Mouse (Mus musculus) heart, embryonic 14.5 days (tissue): ENCODE results near the gene Col5a2. TPM values are rescaled to one million over a fixed set of nuclear protein-coding genes. Genes with fewer than 3 reads are reported as not detected.
"Not testable (repeated sequence)": the region's sequence is repeated elsewhere in the genome, so short reads cannot be mapped to it uniquely, and the experiment has no call there.

Source experiments
- ATAC-seq: fragments of 200-750 bp; cut with Nextera tagmentation; 2 replicates; pipeline ENCODE4 v1.8.0; 2017; ENCODE audit warnings: low read depth, moderate TSS enrichment; ENCODE audit not compliant: insufficient number of reproducible peaks, insufficient read depth, low FRiP score
- H3K27ac ChIP-seq, 2 experiments: fragments of 200-500 bp in 1 of 2; fragments of 300-500 bp in 1 of 2; sonication (generic) in 1 of 2; replicated peaks in 1 of 2; 2 replicates each; pipeline ENCODE4 v1.5.1; 2012 to 2014; ENCODE audit warnings: low read depth in 2 of 2, low read length in 2 of 2, control low read depth in 1 of 2, mild to moderate bottlenecking in 1 of 2, mixed read lengths in 1 of 2; ENCODE audit not compliant: control insufficient read depth in 1 of 2, insufficient read depth in 1 of 2
- H3K27me3 ChIP-seq: fragments of 300-500 bp; sonication (generic); 2 replicates; pipeline ENCODE4 v1.6.1; 2014; ENCODE audit warnings: mild to moderate bottlenecking, low read length, control low read depth; ENCODE audit not compliant: control insufficient read depth, insufficient read depth
- H3K36me3 ChIP-seq: fragments of 300-500 bp; sonication (generic); 2 replicates; pipeline ENCODE4 v1.6.1; 2014; ENCODE audit warnings: mild to moderate bottlenecking, control low read depth, low read length, mixed read lengths; ENCODE audit not compliant: control insufficient read depth, insufficient read depth
- H3K4me1 ChIP-seq, 2 experiments: fragments of 200-500 bp in 1 of 2; fragments of 300-500 bp in 1 of 2; sonication (generic) in 1 of 2; 2 replicates each; pipeline ENCODE4 v1.6.1; 2012 to 2014; ENCODE audit warnings: low read length in 2 of 2, control low read depth in 1 of 2, mixed read lengths in 1 of 2; ENCODE audit not compliant: control insufficient read depth in 2 of 2, insufficient read depth in 2 of 2
- H3K4me2 ChIP-seq: fragments of 300-500 bp; sonication (generic); 2 replicates; pipeline ENCODE4 v1.6.1; 2014; ENCODE audit warnings: mild to moderate bottlenecking, low read length
- H3K4me3 ChIP-seq, 2 experiments: fragments of 200-500 bp in 1 of 2; fragments of 300-500 bp in 1 of 2; sonication (generic) in 1 of 2; 2 replicates each; pipeline ENCODE4 v1.5.1; 2012 to 2014; ENCODE audit warnings: low read length in 2 of 2, mild to moderate bottlenecking in 2 of 2, control low read depth in 1 of 2, low read depth in 1 of 2, moderate library complexity in 1 of 2; ENCODE audit not compliant: control insufficient read depth in 1 of 2, insufficient read depth in 1 of 2
- H3K9ac ChIP-seq: fragments of 300-500 bp; sonication (generic); 2 replicates; pipeline ENCODE4 v1.6.1; 2014; ENCODE audit warnings: mild to moderate bottlenecking, low read length
- H3K9me3 ChIP-seq: fragments of 300-500 bp; sonication (generic); 2 replicates; pipeline ENCODE4 v1.6.1; 2016; ENCODE audit warnings: low read length, control low read depth; ENCODE audit not compliant: control insufficient read depth
- WGBS: fragments of 180-500 bp; shearing (Covaris S2); extraction: QIAGEN DNeasy Blood & Tissue Kit; methylation state at CpG from one replicate; pipeline ENCODE4 v1.1.7; 2014; 5-methylcytosine and 5-hydroxymethylcytosine counted together
- polyA plus RNA-seq: library from polyadenylated mRNA; unstranded; fragments of >200 nt; fragmentation: Nextera tagmentation; extraction: Ambion mirVana; gene quantifications from 2 replicates; pipeline ENCODE4 v1.2.1, GENCODE M21; 2014

Col5a2 gene
- polyA plus RNA-seq, 1 experiment from 2014 or later = 55.7 TPM

DNA sequence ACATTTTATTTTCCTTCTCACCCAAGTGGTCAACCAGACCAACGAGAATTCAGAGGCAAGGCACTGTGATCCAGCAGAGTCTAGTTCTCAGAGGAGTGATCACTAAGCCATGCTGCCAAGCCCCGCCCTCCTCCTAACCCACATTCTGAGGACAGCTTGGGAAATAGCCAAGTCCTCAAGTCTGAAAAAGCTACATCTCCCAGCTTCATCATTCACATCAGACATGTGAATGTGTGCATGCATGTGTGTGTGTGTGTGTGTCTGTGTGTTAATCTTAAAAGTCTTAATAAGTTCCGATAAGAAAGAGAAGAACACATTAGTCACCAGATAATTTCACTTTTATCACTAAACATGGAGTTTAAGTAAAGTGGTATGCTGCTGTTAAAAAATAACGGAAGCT is 72.6 kb downstream of the Col5a2 start:
- Histone ChIP-seq H3K27ac (0 out of 4 replicates have a peak overlapping the region, but pooled peaks of 1 of the 2 experiments have one; percentile 19), H3K4me3 (no peak overlapping the region), H3K4me2 (no peak overlapping the region), H3K9me3 (no peaks in the 10 kb centered on the region), H3K27me3 (no peaks in the 10 kb centered on the region), H3K36me3 (peaks cover 36% of the 10 kb centered on the region), H3K4me1 (no peaks in the 10 kb centered on the region), H3K9ac (no peak overlapping the region)
- WGBS = 64% methylated on average over 4 of the region's 4 CpGs
- no peak for ATAC-seq

DNA sequence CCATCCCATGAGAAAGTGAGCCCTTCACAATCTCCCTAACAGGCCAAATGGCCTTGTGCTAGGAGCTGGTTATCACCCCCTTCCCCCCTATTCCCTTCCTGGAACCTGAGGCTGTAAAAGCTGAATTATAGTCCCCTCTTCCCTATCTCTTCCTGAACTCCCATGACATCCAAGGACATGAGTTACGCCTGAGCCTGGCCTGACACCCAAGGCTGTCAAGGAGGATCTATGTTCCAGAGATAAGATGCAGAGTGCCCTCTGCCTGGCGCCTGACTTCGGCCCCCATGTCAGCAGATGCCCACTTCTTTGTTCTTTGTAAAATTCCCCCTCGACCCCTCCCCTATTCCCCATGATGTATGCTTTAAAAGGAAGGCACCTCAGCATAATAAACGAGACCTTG is 73.9 kb downstream of the Col5a2 start:
- not testable (repeated sequence) for H3K4me3 ChIP-seq, H3K4me1 ChIP-seq, H3K27ac ChIP-seq, H3K27me3 ChIP-seq, H3K9ac ChIP-seq, H3K9me3 ChIP-seq, H3K4me2 ChIP-seq, ATAC-seq
- peaks cover 32% of the 10 kb centered on the region for H3K36me3 ChIP-seq
- WGBS = 56% methylated on average over 5 of the region's 5 CpGs

DNA sequence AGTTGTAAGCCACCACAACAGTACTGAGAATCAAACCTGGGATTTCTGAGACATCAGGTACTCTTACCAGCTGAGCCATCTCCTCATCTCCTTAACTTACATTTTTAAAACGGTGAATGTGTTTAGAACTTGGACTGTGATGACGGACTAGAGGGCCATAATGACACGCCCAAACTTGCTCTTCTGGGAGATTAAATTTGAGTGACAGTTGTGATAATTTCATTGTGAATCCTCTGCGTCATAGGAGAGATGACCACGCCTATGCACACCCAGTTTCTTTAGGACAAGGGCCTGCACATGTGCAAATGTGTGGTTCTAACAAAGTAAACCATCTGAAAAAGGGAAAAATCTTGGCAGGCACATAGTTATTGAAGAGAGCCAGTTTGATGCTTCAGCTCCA is 79.2 kb downstream of the Col5a2 start:
- Histone ChIP-seq H3K27ac (no peak overlapping the region), H3K9me3 (no peaks in the 10 kb centered on the region), H3K4me3 (no peak overlapping the region), H3K4me2 (no peak overlapping the region), H3K36me3 (peaks cover 31% of the 10 kb centered on the region), H3K4me1 (no peaks in the 10 kb centered on the region; a peak in 1 of 4 replicates), H3K27me3 (no peaks in the 10 kb centered on the region), H3K9ac (no peak overlapping the region)
- 67% methylated on average over 5 of the region's 5 CpGs for WGBS
- ATAC-seq = no peak

DNA sequence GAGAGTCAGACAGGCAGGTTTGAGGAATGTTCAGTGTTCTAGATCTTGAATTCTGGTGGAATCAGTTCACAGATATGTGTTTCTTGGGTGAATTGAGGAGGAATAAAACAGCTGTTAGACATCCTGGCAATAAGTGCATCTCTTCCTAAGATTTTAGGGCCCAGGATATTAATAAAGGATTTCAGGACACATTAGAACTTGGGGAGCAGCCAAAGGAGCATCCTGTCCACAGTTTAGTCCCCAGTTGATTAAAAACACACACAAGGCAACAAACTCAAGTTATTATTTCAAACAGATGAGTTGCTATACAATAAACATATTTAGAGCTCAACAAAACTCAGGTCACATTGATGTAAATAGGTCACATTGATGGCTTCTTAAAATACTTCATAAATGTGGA is 82.5 kb downstream of the Col5a2 start:
- Histone ChIP-seq H3K27ac (no peak overlapping the region), H3K9me3 (no peaks in the 10 kb centered on the region), H3K36me3 (peaks cover 25% of the 10 kb centered on the region), H3K4me3 (no peak overlapping the region), H3K4me1 (no peaks in the 10 kb centered on the region; a peak in 1 of 4 replicates), H3K27me3 (no peaks in the 10 kb centered on the region), H3K9ac (no peak overlapping the region), H3K4me2 (no peak overlapping the region)
- ATAC-seq = no peak

DNA sequence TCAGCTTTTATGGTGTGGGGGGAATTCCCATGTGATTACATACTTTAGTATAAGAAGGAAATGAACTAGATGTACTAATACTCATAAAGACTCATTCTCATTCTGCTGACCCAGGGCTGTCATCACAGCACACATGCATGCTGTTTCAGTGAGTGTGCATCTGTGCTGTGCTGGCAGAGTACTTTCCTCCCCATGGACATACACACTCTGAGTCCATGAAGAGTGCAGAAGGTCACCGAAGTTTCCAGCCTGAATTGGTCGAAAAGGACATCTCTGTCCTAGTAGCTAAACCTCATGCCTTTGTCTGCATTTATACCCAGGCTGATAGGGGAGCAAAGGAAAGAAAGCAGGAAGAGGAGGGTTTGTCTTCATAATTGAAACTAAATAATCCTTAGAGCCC is 83.2 kb downstream of the Col5a2 start:
- H3K27me3 ChIP-seq = no peaks in the 10 kb centered on the region
- no peaks in the 10 kb centered on the region; a peak in 1 of 4 replicates for H3K4me1 ChIP-seq
- no peak overlapping the region for H3K4me2 ChIP-seq
- H3K36me3 ChIP-seq = peaks cover 25% of the 10 kb centered on the region
- H3K9me3 ChIP-seq = no peaks in the 10 kb centered on the region
- no peak for ATAC-seq
- no peak overlapping the region for H3K4me3 ChIP-seq
- no peak overlapping the region for H3K27ac ChIP-seq
- H3K9ac ChIP-seq = no peak overlapping the region
- 75% methylated on average over 2 of the region's 2 CpGs for WGBS

DNA sequence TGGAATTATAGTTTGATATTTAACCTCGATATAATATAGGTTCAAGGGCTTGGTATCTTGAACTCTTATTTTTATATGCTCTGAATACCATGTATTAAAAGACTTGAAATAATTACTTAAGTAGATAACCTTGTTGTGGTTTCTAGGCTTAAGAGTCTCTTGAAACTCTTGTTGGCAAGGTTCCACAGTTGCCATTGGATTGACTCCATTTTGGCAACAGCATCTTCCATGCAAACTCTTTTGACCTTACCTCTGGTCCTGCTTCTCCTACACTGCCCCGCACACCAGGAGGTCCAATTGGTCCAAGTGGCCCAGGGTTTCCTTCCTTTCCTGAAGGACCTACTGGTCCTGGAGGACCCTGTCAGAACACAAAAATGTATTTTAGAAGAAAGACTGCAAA is 121.2 kb downstream of the Col5a2 start:
- H3K9ac ChIP-seq = no peak overlapping the region

DNA sequence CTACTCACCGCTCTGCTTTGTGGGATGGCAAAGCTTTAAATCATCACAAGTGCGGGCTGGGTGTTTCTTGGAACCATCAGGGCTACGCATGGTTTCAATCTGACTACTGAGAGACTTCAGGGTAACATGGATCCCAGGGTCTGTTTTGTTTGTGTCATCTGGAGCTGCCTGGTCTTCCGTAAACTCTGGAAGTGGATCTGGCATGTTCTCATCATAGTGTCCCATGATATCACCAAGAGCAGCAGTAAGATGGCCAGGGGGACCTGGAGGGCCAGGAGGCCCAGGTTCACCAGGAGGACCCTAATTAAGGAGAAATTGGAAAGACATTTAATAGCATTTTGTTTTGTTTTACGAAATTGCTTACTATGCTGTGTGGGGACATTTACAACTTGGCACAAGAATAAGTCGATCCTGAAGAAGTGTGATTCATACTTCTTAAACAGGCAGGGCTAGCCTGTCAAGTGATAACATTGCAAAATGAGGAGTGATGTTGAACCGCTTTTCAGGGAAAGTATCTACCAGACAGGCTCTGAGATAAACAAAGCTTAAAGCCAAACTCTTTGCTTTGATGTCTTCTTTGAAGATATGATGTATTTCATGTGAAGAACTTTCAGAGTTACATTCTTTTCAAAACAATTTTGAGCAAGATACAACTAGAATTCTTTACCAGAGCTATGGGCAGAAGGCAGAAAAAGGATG is 122.9 kb downstream of the Col5a2 start:
- H3K9me3 ChIP-seq = no peaks in the 10 kb centered on the region
- H3K27me3 ChIP-seq = no peaks in the 10 kb centered on the region
- 64% methylated on average over 7 of the region's 7 CpGs for WGBS
- no peak overlapping the region for H3K4me2 ChIP-seq
- H3K9ac ChIP-seq = no peak overlapping the region
- no peak for ATAC-seq
- H3K27ac ChIP-seq = no peak overlapping the region; a peak in 1 of 4 replicates
- peaks cover 39% of the 10 kb centered on the region for H3K36me3 ChIP-seq
- no peaks in the 10 kb centered on the region for H3K4me1 ChIP-seq
- no peak overlapping the region for H3K4me3 ChIP-seq

More for the DNA sequence above, 121.2 kb downstream of the Col5a2 start:
- no peak for ATAC-seq
- Histone ChIP-seq H3K4me3 (no peak overlapping the region), H3K4me2 (no peak overlapping the region), H3K36me3 (peaks cover 35% of the 10 kb centered on the region), H3K9me3 (no peaks in the 10 kb centered on the region), H3K27ac (no peak overlapping the region), H3K4me1 (no peaks in the 10 kb centered on the region), H3K27me3 (no peaks in the 10 kb centered on the region)
- 82% methylated on average over 2 of the region's 2 CpGs for WGBS

DNA sequence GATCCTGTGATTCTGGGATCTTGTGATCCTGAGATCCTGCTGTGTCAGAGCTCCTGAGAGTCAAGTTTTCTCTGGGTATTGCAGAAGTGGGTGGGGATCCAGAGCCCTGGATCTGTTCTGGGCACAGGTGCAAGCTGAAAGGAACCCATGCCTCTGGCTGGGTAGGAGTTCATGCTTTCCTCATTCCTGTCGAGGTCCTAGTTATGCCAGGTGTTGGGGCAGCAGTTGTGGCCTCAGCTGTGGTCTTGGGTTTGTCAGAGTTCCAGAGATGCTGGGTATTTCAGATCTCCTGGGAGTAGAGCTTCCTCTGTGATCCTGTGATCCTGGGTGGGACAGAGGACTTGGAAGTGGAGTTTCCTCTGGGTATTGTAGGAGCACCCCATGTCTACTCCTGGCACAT is 137.7 kb downstream of the Col5a2 start:
- Histone ChIP-seq H3K9ac (no peak overlapping the region), H3K9me3 (peaks cover 7% of the 10 kb centered on the region; the same call in 1 of the 2 replicates), H3K27me3 (no peaks in the 10 kb centered on the region), H3K4me1 (no peaks in the 10 kb centered on the region), H3K27ac (no peak overlapping the region), H3K4me3 (no peak overlapping the region), H3K36me3 (peaks cover 8% of the 10 kb centered on the region; the same call in 1 of the 2 replicates), H3K4me2 (no peak overlapping the region)
- ATAC-seq = no peak
- 57% methylated on average over 1 of the region's 1 CpGs for WGBS
